Mouse (Mus musculus): Measurements from ENCODE around the gene Taf1.

Gene Taf1

DNA sequence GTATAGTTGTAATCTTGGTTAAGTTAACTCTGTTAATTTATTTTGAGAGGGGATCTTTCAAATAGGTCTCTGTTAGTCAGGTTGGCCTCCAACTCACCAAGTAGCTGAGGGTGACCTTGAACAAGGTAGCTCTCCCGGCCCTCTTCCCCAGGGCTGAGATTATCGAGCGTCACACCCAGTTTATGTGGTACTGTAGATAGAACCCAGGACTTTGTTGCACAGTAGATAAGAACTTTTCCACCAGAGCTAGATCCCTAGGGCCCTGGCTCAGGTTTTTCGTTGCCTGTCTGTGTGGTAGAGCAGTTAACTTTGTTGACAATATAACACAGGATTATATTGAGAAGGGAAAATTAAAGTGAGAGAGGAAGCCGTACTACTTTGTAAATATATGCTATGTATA lies 114.1 kb downstream of the Taf1 start:
- no peak for DNase-seq (ENCODE audit: inconsistent age in 2 of 2, low spot score in 1 of 2)

All from adrenal gland, adult (tissue).